8 mouse cellular contexts compared by ENCODE assay signal in genomic region chr8:13644155-13644554, GRCm38 (mm10). TPM values are rescaled to one million over a fixed set of nuclear protein-coding genes. Genes with fewer than 3 reads are reported as not detected.
DNase-seq lines count a peak whose midpoint lies in the region; ATAC-seq and TF ChIP-seq lines count a peak whose summit lies in the region.

No protein-coding gene starts in this region.

- peak overlapping the region; percentile 68 for H3K27ac ChIP-seq in cerebellum, adult 2 months (ENCODE audit: insufficient read depth, low read length)
- H3K27ac ChIP-seq in forebrain, embryonic 13.5 days, result peak overlapping the region; percentile 57; the same call in 1 of the 2 replicates
- H3K27ac ChIP-seq in hindbrain, embryonic 11.5 days (ENCODE audit: low read depth, low read length), result peak overlapping the region; percentile 40
- H3K27ac ChIP-seq in liver, embryonic 15.5 days (replicated peaks), result peak overlapping the region; percentile 61; the same call in 1 of the 2 replicates

- peak in 1 of 2 experiments; percentile 77 for DNase-seq in cerebellum, adult 2 months
- DNase-seq in cerebellum, adult 9-11 months, result no peak
- DNase-seq in MN1 (ENCODE audit: low spot score), result peak; percentile 46
- DNase-seq in hindbrain, embryonic 11.5 days (ENCODE audit: low spot score), result no peak
- peak; percentile 41 for DNase-seq in right cerebral cortex, postnatal 14 days

- H3K4me1 ChIP-seq in cerebellum, adult 2 months (ENCODE audit: control insufficient read depth, insufficient read depth, low read length), result peaks cover 65% of the 10 kb centered on the region
- peaks cover 52% of the 10 kb centered on the region for H3K4me1 ChIP-seq in forebrain, embryonic 13.5 days
- H3K4me1 ChIP-seq in hindbrain, embryonic 11.5 days (replicated peaks; ENCODE audit: control insufficient read depth, insufficient read depth, low read length), result peaks cover 10% of the 10 kb centered on the region
- peaks cover 33% of the 10 kb centered on the region for H3K4me1 ChIP-seq in liver, embryonic 15.5 days (replicated peaks)

- H3K9me3 ChIP-seq in forebrain, embryonic 13.5 days (replicated peaks), result no peaks in the 10 kb centered on the region
- H3K9me3 ChIP-seq in hindbrain, embryonic 11.5 days (ENCODE audit: control insufficient read depth, low read length), result no peaks in the 10 kb centered on the region
- H3K9me3 ChIP-seq in liver, embryonic 15.5 days (replicated peaks), result no peaks in the 10 kb centered on the region

- ATAC-seq in forebrain, embryonic 13.5 days, result no peak
- ATAC-seq in hindbrain, embryonic 11.5 days (ENCODE audit: low FRiP score), result no peak
- ATAC-seq in liver, embryonic 15.5 days (ENCODE audit: insufficient read depth), result no peak
- no peak for ATAC-seq in inflammation-experienced regulatory T-cells, adult 6 months

- 5% methylated on average over 6 of the region's 6 CpGs for WGBS in cerebellum, adult 2 months
- 13% methylated on average over 6 of the region's 6 CpGs for WGBS in forebrain, embryonic 13.5 days
- 15% methylated on average over 6 of the region's 6 CpGs for WGBS in hindbrain, embryonic 11.5 days
- 28% methylated on average over 6 of the region's 6 CpGs for WGBS in liver, embryonic 15.5 days (ENCODE audit: insufficient replicate concordance)

- TF ChIP-seq POLR2A in cerebellum, adult 2 months (IDR thresholded peaks at IDR 0.05; ENCODE audit: borderline replicate concordance, insufficient read depth, low read length), result no peak

- H3K36me3 ChIP-seq in forebrain, embryonic 13.5 days (ENCODE audit: poor library complexity, severe bottlenecking), result no peaks in the 10 kb centered on the region
- no peaks in the 10 kb centered on the region for H3K36me3 ChIP-seq in hindbrain, embryonic 11.5 days (ENCODE audit: control insufficient read depth, insufficient read depth, low read length)
- H3K36me3 ChIP-seq in liver, embryonic 15.5 days (replicated peaks), result no peaks in the 10 kb centered on the region

- no peaks in the 10 kb centered on the region for H3K27me3 ChIP-seq in cerebellum, adult 2 months (ENCODE audit: control insufficient read depth, insufficient read depth, low read length)
- H3K27me3 ChIP-seq in forebrain, embryonic 13.5 days, result no peaks in the 10 kb centered on the region
- H3K27me3 ChIP-seq in hindbrain, embryonic 11.5 days (ENCODE audit: control insufficient read depth, insufficient read depth, low read length), result no peaks in the 10 kb centered on the region
- H3K27me3 ChIP-seq in liver, embryonic 15.5 days, result no peaks in the 10 kb centered on the region

- no peak overlapping the region for H3K4me2 ChIP-seq in forebrain, embryonic 13.5 days
- no peak overlapping the region for H3K4me2 ChIP-seq in hindbrain, embryonic 11.5 days (replicated peaks; ENCODE audit: low read depth, low read length)
- no peak overlapping the region; the same call in 1 of the 2 replicates for H3K4me2 ChIP-seq in liver, embryonic 15.5 days

- no peak overlapping the region for H3K4me3 ChIP-seq in cerebellum, adult 2 months (replicated peaks; ENCODE audit: insufficient read depth, low read depth, low read length)
- no peak overlapping the region for H3K4me3 ChIP-seq in forebrain, embryonic 13.5 days
- H3K4me3 ChIP-seq in hindbrain, embryonic 11.5 days (ENCODE audit: low read depth, low read length), result no peak overlapping the region
- no peak overlapping the region for H3K4me3 ChIP-seq in liver, embryonic 15.5 days (replicated peaks)

- H3K9ac ChIP-seq in forebrain, embryonic 13.5 days, result 0 out of 2 replicates have a peak overlapping the region, but pooled peaks have one; percentile 27
- H3K9ac ChIP-seq in hindbrain, embryonic 11.5 days (ENCODE audit: low read depth, low read length), result no peak overlapping the region
- H3K9ac ChIP-seq in liver, embryonic 15.5 days, result no peak overlapping the region

- TF ChIP-seq CTCF in cerebellum, adult 2 months (IDR thresholded peaks at IDR 0.05; ENCODE audit: borderline replicate concordance, insufficient read depth, low read depth, low read length), result no peak

RNA-seq across cellular contexts. Expression of gene Rasa3, which starts 33.2 kb away (rescaled TPM):
- 94.9 and 107 TPM in 2 replicates for polyA plus RNA-seq in cerebellum, adult 2 months (2012; rRNA removed)
- polyA plus RNA-seq in forebrain, embryonic 13.5 days (2015; fragmentation: Nextera tagmentation; extraction: Ambion mirVana), result 18.2 and 19.9 TPM in 2 replicates
- polyA plus RNA-seq in hindbrain, embryonic 11.5 days (2014; fragmentation: Nextera tagmentation; extraction: Ambion mirVana), result 19.4 and 24.3 TPM in 2 replicates
- polyA plus RNA-seq in liver, embryonic 15.5 days (2015; fragmentation: Nextera tagmentation; extraction: Ambion mirVana), result 16.4 and 19.0 TPM in 2 replicates
- 100 to 1,000 TPM in 1 of 3 experiments, 10 to 100 TPM in 2; 96.4 to 121 (median 96.5) TPM for polyA plus RNA-seq in inflammation-experienced regulatory T-cells, adult 6 months (2017; shearing (Covaris generic))

Comparison
In these comparisons a context has a peak if more than half of its experiments do, and no peak if none do; other contexts are left out.
1. DNase-seq: peak in MN1 (single experiment) and right cerebral cortex, postnatal 14 days (single experiment); none in cerebellum, adult 9-11 months (single experiment) and hindbrain, embryonic 11.5 days (single experiment).
2. Peak in every context shown above with its lines, with median percentiles within 50 percentile points of each other: H3K27ac ChIP-seq.